Mouse (Mus musculus) heart, postnatal 0 days (tissue): ENCODE measurements around the gene Hapln4.

Source experiments
- CTCF ChIP-seq: IDR thresholded peaks from 2 replicates; pipeline ENCODE4 v1.5.1; 2016; ENCODE audit warnings: antibody characterized with exemption, control low read depth, low read depth
- EP300 ChIP-seq: IDR thresholded peaks from 2 replicates; pipeline ENCODE4 v1.6.1; 2016; ENCODE audit warnings: antibody characterized with exemption, low read depth

DNA sequence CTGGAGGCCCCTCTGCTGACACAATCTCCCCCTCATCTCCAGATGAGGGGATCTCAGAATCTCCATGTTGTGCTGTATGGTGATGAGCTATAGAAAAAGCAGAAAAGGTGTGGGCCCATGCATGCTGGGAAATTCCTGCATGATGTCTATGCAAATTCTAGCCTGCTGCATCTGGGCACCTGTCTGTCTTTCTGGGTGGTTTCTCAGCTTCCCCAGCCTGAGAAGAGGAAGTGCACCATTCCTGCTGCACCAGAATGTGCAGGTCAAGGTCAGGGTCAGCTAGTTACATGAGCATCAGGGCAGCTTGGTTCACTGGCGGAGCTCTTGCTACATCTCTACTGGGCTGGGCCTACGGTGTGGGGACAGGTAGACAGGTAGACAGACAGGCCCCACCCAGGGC is 27.2 kb downstream of the Hapln4 start:
- no peak for TF ChIP-seq CTCF
- no peak for TF ChIP-seq EP300
